Mouse (Mus musculus) cerebellum, adult 2 months (tissue): Measurements from ENCODE around the gene Asgr1.

ENCODE experiments used
- CTCF ChIP-seq: fragments of 200-500 bp; IDR thresholded peaks from 2 replicates; pipeline ENCODE4 v1.5.1; 2011; ENCODE audit warnings: low read depth, mild to moderate bottlenecking, control low read depth, low read length, moderate library complexity, borderline replicate concordance; ENCODE audit not compliant: insufficient read depth
- POLR2A ChIP-seq: fragments of 200-500 bp; IDR thresholded peaks from 2 replicates; pipeline ENCODE4 v1.6.1; 2011; ENCODE audit warnings: low read length, control low read depth, borderline replicate concordance; ENCODE audit not compliant: insufficient read depth

- TF ChIP-seq POLR2A (no peak), CTCF (no peak)
These were observed 38.3 kb downstream of the Asgr1 start, which contains the start of gene Asgr2 for GRCm38 (mm10) chr11:70091986-70092783.
